Mouse (Mus musculus) hindbrain, embryonic 10.5 days (tissue): Measurements from ENCODE around the gene Cadm4. TPM values are rescaled to one million over a fixed set of nuclear protein-coding genes. Genes with fewer than 3 reads are reported as not detected.
"Not testable (repeated sequence)": the region's sequence is repeated elsewhere in the genome, so short reads cannot be mapped to it uniquely, and the experiment has no call there.

ENCODE experiments used
- DNase-seq: peaks from one replicate; pipeline ENCODE4 v3.0.0-alpha.2; 2017; ENCODE audit warnings: low spot score
- H3K27ac ChIP-seq: fragments of 300-500 bp; sonication (generic); 2 replicates; pipeline ENCODE4 v1.5.1; 2016; ENCODE audit warnings: mild to moderate bottlenecking, moderate library complexity
- H3K27me3 ChIP-seq: fragments of 300-500 bp; sonication (generic); 2 replicates; pipeline ENCODE4 v1.6.1; 2016; ENCODE audit warnings: mild to moderate bottlenecking; ENCODE audit not compliant: poor library complexity, insufficient read depth, severe bottlenecking
- H3K36me3 ChIP-seq: fragments of 300-500 bp; sonication (generic); 2 replicates; pipeline ENCODE4 v1.6.1; 2016; ENCODE audit warnings: mild to moderate bottlenecking, moderate library complexity
- H3K4me1 ChIP-seq: fragments of 300-500 bp; sonication (generic); replicated peaks from 2 replicates; pipeline ENCODE4 v1.6.1; 2016; ENCODE audit warnings: mild to moderate bottlenecking
- H3K4me3 ChIP-seq: fragments of 300-500 bp; sonication (generic); 2 replicates; pipeline ENCODE4 v1.5.1; 2016; ENCODE audit warnings: mild to moderate bottlenecking, moderate library complexity
- H3K9me3 ChIP-seq: fragments of 300-500 bp; sonication (generic); 2 replicates; pipeline ENCODE4 v1.6.1; 2016; ENCODE audit warnings: mild to moderate bottlenecking, moderate library complexity
- WGBS: fragments of 180-500 bp; shearing (Covaris S2); methylation state at CpG from one replicate; pipeline ENCODE4 v1.1.7; 2016; 5-methylcytosine and 5-hydroxymethylcytosine counted together
- polyA plus RNA-seq: library from polyadenylated mRNA; unstranded; fragments of >200 nt; fragmentation: Nextera tagmentation; extraction: Ambion mirVana; gene quantifications from 2 replicates; pipeline ENCODE4 v1.2.1, GENCODE M21; 2016

Gene Cadm4
- polyA plus RNA-seq, 1 experiment from 2014 or later = 38.6 TPM

- H3K4me1 ChIP-seq = peaks cover 49% of the 10 kb centered on the region
- H3K4me3 ChIP-seq = peak within 1 kb of the TSS; percentile 77
- H3K36me3 ChIP-seq = peaks cover 36% of the 10 kb centered on the region
- WGBS = under 1% methylated on average over 84 of the region's 84 CpGs
- peak within 1 kb of the TSS; percentile 100 for H3K27ac ChIP-seq
- H3K9me3 ChIP-seq = no peaks in the 10 kb centered on the region
- DNase-seq = peak; percentile 90
- H3K27me3 ChIP-seq = peaks cover 7% of the 10 kb centered on the region; the same call in 1 of the 2 replicates
These were observed 25.3 kb downstream of the Cadm4 start, which contains the start of gene Zfp428 for GRCm38 (mm10) chr7:24506838-24507725. Zfp428 (plus strand) TSS chr7:24507006.

DNA sequence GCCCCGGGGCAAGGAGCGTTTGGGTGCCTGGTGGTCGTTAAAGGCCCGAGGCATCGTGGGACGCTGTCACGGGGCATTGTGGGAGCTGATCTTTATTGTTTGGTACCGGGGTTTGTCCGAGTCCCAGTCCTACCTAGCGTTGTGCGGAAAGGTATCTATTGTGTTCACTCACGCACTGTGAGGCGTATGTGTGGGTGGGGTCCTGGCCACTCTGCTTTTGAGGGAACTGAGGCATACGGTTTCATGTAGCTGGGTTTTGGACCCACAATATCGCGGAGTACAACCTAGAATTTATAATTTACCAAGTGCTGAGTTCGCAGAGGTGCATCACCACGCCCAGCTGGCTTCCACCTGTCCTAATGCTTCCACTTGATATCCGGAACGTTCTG is 25.9 kb downstream of the Cadm4 start:
- DNase-seq = no peak
- Histone ChIP-seq H3K36me3 (peaks cover 36% of the 10 kb centered on the region), H3K27ac (peak overlapping the region; percentile 100), H3K9me3 (no peaks in the 10 kb centered on the region), H3K4me3 (peak overlapping the region; percentile 77), H3K4me1 (peaks cover 49% of the 10 kb centered on the region), H3K27me3 (peaks cover 7% of the 10 kb centered on the region; the same call in 1 of the 2 replicates)
- 2% methylated on average over 20 of the region's 20 CpGs for WGBS

GRCm38 (mm10) chr7:24512355-24512754 is 30.5 kb downstream of the Cadm4 start, which contains the start of gene AC161166.1:
AC161166.1 (minus strand) TSS chr7:24512455.
- no peak for DNase-seq
- Histone ChIP-seq H3K9me3 (no peaks in the 10 kb centered on the region), H3K36me3 (peaks cover 72% of the 10 kb centered on the region), H3K27ac (no peak within 1 kb of the TSS), H3K4me1 (peaks cover 13% of the 10 kb centered on the region), H3K4me3 (no peak within 1 kb of the TSS), H3K27me3 (no peaks in the 10 kb centered on the region)
- 92% methylated on average over 7 of the region's 7 CpGs for WGBS

DNA sequence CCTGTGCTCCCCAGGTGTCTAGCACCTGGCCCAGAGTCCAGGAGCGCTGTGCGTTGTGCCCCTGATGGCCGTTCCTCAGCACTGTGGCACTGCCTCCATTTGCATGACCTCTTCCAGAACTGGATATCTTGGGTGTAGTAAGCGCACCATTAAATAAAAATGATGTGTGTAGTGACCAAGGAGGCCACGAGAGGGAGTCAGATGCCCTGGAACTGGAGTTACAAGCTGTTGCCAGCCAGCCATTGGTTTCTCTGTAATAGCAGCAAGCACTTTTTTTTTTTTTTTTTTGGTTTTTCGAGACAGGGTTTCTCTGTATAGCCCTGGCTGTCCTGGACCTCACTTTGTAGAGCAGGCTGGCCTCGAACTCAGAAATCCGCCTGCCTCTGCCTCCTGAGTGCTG is 34.5 kb downstream of the Cadm4 start:
- not testable (repeated sequence) for H3K4me1 ChIP-seq, DNase-seq, H3K4me3 ChIP-seq, H3K27me3 ChIP-seq, H3K27ac ChIP-seq, H3K9me3 ChIP-seq
- H3K36me3 ChIP-seq = peaks cover 75% of the 10 kb centered on the region
- WGBS = 61% methylated on average over 8 of the region's 8 CpGs

GRCm38 (mm10) chr7:24517077-24517476 is 35.3 kb downstream of the Cadm4 start:
- H3K27ac ChIP-seq = no peak overlapping the region
- DNase-seq = no peak
- WGBS = 39% methylated on average over 5 of the region's 5 CpGs
- peaks cover 67% of the 10 kb centered on the region for H3K36me3 ChIP-seq
- no peaks in the 10 kb centered on the region for H3K4me1 ChIP-seq
- no peak overlapping the region for H3K4me3 ChIP-seq
- no peaks in the 10 kb centered on the region for H3K9me3 ChIP-seq
- no peaks in the 10 kb centered on the region for H3K27me3 ChIP-seq

GRCm38 (mm10) chr7:24517654-24518053 is 35.8 kb downstream of the Cadm4 start:
- Histone ChIP-seq H3K4me3 (no peak overlapping the region), H3K9me3 (no peaks in the 10 kb centered on the region), H3K4me1 (no peaks in the 10 kb centered on the region), H3K27me3 (no peaks in the 10 kb centered on the region), H3K27ac (no peak overlapping the region), H3K36me3 (peaks cover 62% of the 10 kb centered on the region)
- 56% methylated on average over 6 of the region's 6 CpGs for WGBS
- DNase-seq = no peak

GRCm38 (mm10) chr7:24519130-24519529 is 37.3 kb downstream of the Cadm4 start:
- H3K9me3 ChIP-seq = no peaks in the 10 kb centered on the region
- H3K4me3 ChIP-seq = no peak overlapping the region
- no peaks in the 10 kb centered on the region for H3K4me1 ChIP-seq
- H3K27ac ChIP-seq = no peak overlapping the region
- peaks cover 48% of the 10 kb centered on the region for H3K36me3 ChIP-seq
- DNase-seq = no peak
- H3K27me3 ChIP-seq = no peaks in the 10 kb centered on the region
- WGBS = 45% methylated on average over 3 of the region's 3 CpGs

GRCm38 (mm10) chr7:24520054-24520453 is 38.2 kb downstream of the Cadm4 start:
- not testable (repeated sequence) for DNase-seq, H3K4me3 ChIP-seq, H3K27me3 ChIP-seq, H3K9me3 ChIP-seq, H3K4me1 ChIP-seq, H3K27ac ChIP-seq
- H3K36me3 ChIP-seq = peaks cover 39% of the 10 kb centered on the region
- 90% methylated on average over 10 of the region's 10 CpGs for WGBS

- WGBS = 62% methylated on average over 5 of the region's 5 CpGs
- Histone ChIP-seq H3K36me3 (peaks cover 11% of the 10 kb centered on the region), H3K9me3 (no peaks in the 10 kb centered on the region), H3K4me1 (no peaks in the 10 kb centered on the region), H3K27me3 (no peaks in the 10 kb centered on the region), H3K4me3 (no peak overlapping the region), H3K27ac (no peak overlapping the region)
- no peak for DNase-seq
These were observed 41.0 kb downstream of the Cadm4 start for GRCm38 (mm10) chr7:24522805-24523204.

DNA sequence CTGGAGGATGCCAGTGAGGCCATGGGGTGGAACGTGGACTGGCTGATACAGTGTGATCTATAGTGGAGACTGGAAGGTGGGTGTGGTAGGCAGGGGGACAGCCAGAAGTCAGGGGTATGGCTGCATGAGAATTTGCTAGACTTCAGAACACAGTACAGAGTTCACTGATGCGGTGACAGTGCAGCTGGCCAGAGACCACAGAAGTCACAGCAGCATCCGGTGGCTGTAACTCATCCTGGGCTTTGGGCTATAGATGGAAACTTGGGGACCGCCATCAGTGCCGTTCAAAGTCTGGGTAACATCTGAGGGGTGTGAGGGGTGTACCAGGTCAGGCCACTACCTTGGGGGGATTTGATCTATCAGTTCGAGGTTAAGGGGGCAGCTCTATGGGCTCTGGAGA is 41.9 kb downstream of the Cadm4 start:
- DNase-seq = no peak
- no peaks in the 10 kb centered on the region for H3K4me1 ChIP-seq
- peaks cover 2% of the 10 kb centered on the region for H3K36me3 ChIP-seq
- 85% methylated on average over 6 of the region's 6 CpGs for WGBS
- H3K4me3 ChIP-seq = no peak overlapping the region
- H3K9me3 ChIP-seq = no peaks in the 10 kb centered on the region
- no peak overlapping the region for H3K27ac ChIP-seq
- no peaks in the 10 kb centered on the region for H3K27me3 ChIP-seq

DNA sequence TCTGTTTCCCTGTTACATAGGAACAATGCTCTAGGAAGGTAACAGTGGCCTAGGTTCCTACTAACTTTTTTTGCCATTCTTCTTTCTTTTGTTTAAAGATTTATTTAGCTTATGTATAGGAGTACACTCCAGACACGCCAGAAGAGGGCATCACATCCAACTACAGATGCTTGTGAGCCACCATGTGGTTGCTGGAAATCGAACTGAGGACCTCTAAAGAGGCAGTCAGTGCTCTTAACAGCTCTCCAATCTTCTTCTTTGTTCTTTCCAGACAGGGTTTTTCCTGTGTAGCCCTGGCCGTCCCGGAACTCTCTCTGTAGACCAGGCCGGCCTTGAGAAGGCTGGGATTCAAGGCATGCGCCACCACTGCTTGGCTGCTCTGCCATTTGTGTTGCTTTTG is 43.2 kb downstream of the Cadm4 start:
- WGBS = 80% methylated on average over 6 of the region's 6 CpGs
- H3K27ac ChIP-seq = no peak overlapping the region
- H3K9me3 ChIP-seq = no peaks in the 10 kb centered on the region
- no peak overlapping the region for H3K4me3 ChIP-seq
- H3K36me3 ChIP-seq = no peaks in the 10 kb centered on the region
- peaks cover 9% of the 10 kb centered on the region for H3K4me1 ChIP-seq
- no peak for DNase-seq
- H3K27me3 ChIP-seq = no peaks in the 10 kb centered on the region

DNA sequence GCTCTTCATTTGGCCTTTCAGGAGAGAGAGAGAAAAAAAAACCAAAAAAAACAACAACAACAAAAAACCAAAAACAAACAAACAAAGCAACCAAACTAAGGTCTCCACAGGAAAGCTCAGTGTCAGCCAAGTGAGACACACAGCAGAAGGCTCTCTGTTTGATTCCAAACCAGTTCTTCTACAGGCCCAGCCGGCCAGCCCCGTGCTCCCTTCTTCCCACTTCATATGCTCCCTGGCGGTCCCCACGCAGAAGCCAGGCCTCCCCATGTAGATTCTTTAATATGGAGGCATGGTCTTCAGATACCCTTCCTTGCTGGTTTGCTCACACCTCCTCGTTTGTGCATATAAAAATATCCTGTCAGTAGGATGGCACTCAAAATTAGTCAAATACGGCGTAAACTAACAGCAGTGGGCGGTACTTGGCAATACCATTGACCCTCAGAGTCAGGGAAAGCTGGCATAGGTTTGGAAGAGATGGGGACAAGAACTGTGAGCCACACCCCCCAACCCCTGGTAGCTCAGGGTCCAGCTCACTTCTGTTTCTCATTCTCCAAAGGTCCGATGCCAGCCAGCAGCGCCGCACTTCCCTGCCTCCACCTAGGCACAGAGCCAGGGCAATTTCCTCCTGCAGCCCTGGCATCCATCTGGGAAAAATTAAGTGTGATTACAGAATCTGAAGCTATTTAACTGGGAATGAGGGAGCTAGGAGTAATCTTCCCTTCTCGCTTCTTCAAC is 44.0 kb downstream of the Cadm4 start:
- 92% methylated on average over 12 of the region's 12 CpGs for WGBS
- Histone ChIP-seq H3K27ac (no peak overlapping the region), H3K4me3 (no peak overlapping the region), H3K4me1 (peaks cover 12% of the 10 kb centered on the region), H3K36me3 (no peaks in the 10 kb centered on the region), H3K27me3 (no peaks in the 10 kb centered on the region), H3K9me3 (no peaks in the 10 kb centered on the region)
- DNase-seq = no peak

DNA sequence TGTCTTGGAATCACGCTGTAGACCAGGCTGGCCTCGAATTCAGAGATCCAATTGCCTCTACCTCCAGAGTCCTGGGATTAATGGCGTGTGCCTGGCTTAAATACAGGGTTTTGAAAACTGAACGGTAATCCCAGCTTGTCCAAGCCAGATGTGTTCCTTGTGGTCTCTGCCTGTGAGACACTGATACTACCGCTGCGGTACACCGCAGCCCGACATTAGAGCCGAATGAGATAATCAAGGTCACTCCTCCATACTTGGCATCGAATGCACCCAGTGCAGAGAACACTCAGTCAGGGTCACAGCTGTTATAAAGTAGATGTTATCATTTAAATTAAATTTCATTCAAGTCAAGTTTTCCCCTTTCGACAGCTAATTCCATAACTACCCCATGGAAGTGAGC is 47.0 kb downstream of the Cadm4 start:
- H3K36me3 ChIP-seq = peaks cover 10% of the 10 kb centered on the region
- no peaks in the 10 kb centered on the region for H3K9me3 ChIP-seq
- peaks cover 20% of the 10 kb centered on the region for H3K27me3 ChIP-seq
- no peak for DNase-seq
- H3K4me3 ChIP-seq = no peak overlapping the region
- peaks cover 38% of the 10 kb centered on the region for H3K4me1 ChIP-seq
- 94% methylated on average over 11 of the region's 11 CpGs for WGBS
- H3K27ac ChIP-seq = no peak overlapping the region
